Mouse (Mus musculus) forebrain, embryonic 11.5 days (tissue): ENCODE data around the gene Sbk3. TPM values are rescaled to one million over a fixed set of nuclear protein-coding genes. Genes with fewer than 3 reads are reported as not detected.

Experiments
- ATAC-seq: fragments of 200-750 bp; cut with Nextera tagmentation; replicated peaks from 2 replicates; pipeline ENCODE4 v1.8.0; 2017; ENCODE audit warnings: moderate TSS enrichment; ENCODE audit not compliant: low FRiP score
- DNase-seq: peaks from one replicate; pipeline ENCODE4 v3.0.0-alpha.2; 2017; ENCODE audit warnings: low spot score
- H3K27ac ChIP-seq: fragments of 300-500 bp; sonication (generic); 2 replicates; pipeline ENCODE4 v1.5.1; 2014; ENCODE audit warnings: low read depth, low read length
- H3K27me3 ChIP-seq: fragments of 300-500 bp; sonication (generic); 2 replicates; pipeline ENCODE4 v1.6.1; 2014; ENCODE audit warnings: mild to moderate bottlenecking, low read length, mixed read lengths; ENCODE audit not compliant: control insufficient read depth, insufficient read depth
- H3K36me3 ChIP-seq: fragments of 300-500 bp; sonication (generic); 2 replicates; pipeline ENCODE4 v1.6.1; 2014; ENCODE audit warnings: mild to moderate bottlenecking, low read length, moderate library complexity, mixed read lengths; ENCODE audit not compliant: control insufficient read depth, insufficient read depth
- H3K4me1 ChIP-seq: fragments of 300-500 bp; sonication (generic); replicated peaks from 2 replicates; pipeline ENCODE4 v1.6.1; 2014; ENCODE audit warnings: low read length, mixed read lengths; ENCODE audit not compliant: control insufficient read depth, insufficient read depth
- H3K4me2 ChIP-seq: fragments of 300-500 bp; sonication (generic); 2 replicates; pipeline ENCODE4 v1.6.1; 2014; ENCODE audit warnings: low read depth, mild to moderate bottlenecking, low read length, moderate library complexity, mixed read lengths; ENCODE audit not compliant: severe bottlenecking
- H3K4me3 ChIP-seq: fragments of 300-500 bp; sonication (generic); 2 replicates; pipeline ENCODE4 v1.5.1; 2014; ENCODE audit warnings: low read depth, low read length
- H3K9ac ChIP-seq: fragments of 300-500 bp; sonication (generic); 2 replicates; pipeline ENCODE4 v1.6.1; 2014; ENCODE audit warnings: low read length
- H3K9me3 ChIP-seq: fragments of 300-500 bp; sonication (generic); 2 replicates; pipeline ENCODE4 v1.6.1; 2016; ENCODE audit warnings: low read length, mixed read lengths; ENCODE audit not compliant: control insufficient read depth
- WGBS: fragments of 180-500 bp; shearing (Covaris S2); extraction: QIAGEN DNeasy Blood & Tissue Kit; methylation state at CpG from one replicate; pipeline ENCODE4 v1.1.7; 2014; 5-methylcytosine and 5-hydroxymethylcytosine counted together
- polyA plus RNA-seq: library from polyadenylated mRNA; unstranded; fragments of >200 nt; fragmentation: Nextera tagmentation; extraction: Ambion mirVana; gene quantifications from 2 replicates; pipeline ENCODE4 v1.2.1, GENCODE M21; 2014

Gene Sbk3
- polyA plus RNA-seq, 1 experiment from 2014 or later = 0.12 TPM

GRCm38 (mm10) chr7:4972321-4973047 lies 1.5 kb upstream of the Sbk3 start:
- ATAC-seq (no peak), DNase-seq (peak; percentile 35)
- Histone ChIP-seq H3K4me1 (no peaks in the 10 kb centered on the region), H3K36me3 (no peaks in the 10 kb centered on the region), H3K9ac (no peak overlapping the region), H3K27me3 (no peaks in the 10 kb centered on the region), H3K4me2 (no peak overlapping the region), H3K27ac (no peak overlapping the region), H3K9me3 (peaks cover 3% of the 10 kb centered on the region; the same call in 1 of the 2 replicates), H3K4me3 (no peak overlapping the region)
- 79% methylated on average over 18 of the region's 18 CpGs for WGBS

- Histone ChIP-seq H3K4me2 (no peak overlapping the region), H3K9me3 (no peaks in the 10 kb centered on the region), H3K27ac (no peak overlapping the region), H3K4me1 (no peaks in the 10 kb centered on the region), H3K4me3 (no peak overlapping the region), H3K9ac (no peak overlapping the region), H3K36me3 (no peaks in the 10 kb centered on the region), H3K27me3 (no peaks in the 10 kb centered on the region)
- ATAC-seq (no peak), DNase-seq (peak; percentile 34)
- 34% methylated on average over 7 of the region's 7 CpGs for WGBS
Measured at GRCm38 (mm10) chr7:4971710-4972109, 742 bp upstream of the Sbk3 start.

- H3K4me3 ChIP-seq = no peak overlapping the region
- 80% methylated on average over 5 of the region's 5 CpGs for WGBS
- H3K4me1 ChIP-seq = no peaks in the 10 kb centered on the region
- no peak overlapping the region for H3K27ac ChIP-seq
- H3K36me3 ChIP-seq = no peaks in the 10 kb centered on the region
- H3K27me3 ChIP-seq = no peaks in the 10 kb centered on the region
- no peak overlapping the region for H3K4me2 ChIP-seq
- H3K9me3 ChIP-seq = no peaks in the 10 kb centered on the region
- H3K9ac ChIP-seq = no peak overlapping the region
- no peak for ATAC-seq
- DNase-seq = no peak
Measured at GRCm38 (mm10) chr7:4964988-4965387, 6.0 kb downstream of the Sbk3 start.

GRCm38 (mm10) chr7:4964272-4964671 lies 6.7 kb downstream of the Sbk3 start, which contains the start of gene Sbk2:
TSS of gene Sbk2 (minus strand) at chr7:4964406.
- 6% methylated on average over 10 of the region's 10 CpGs for WGBS
- H3K4me3 ChIP-seq = no peak within 1 kb of the TSS

GRCm38 (mm10) chr7:4963527-4963926 lies 7.4 kb downstream of the Sbk3 start:
- H3K4me1 ChIP-seq = no peaks in the 10 kb centered on the region
- no peak overlapping the region for H3K4me3 ChIP-seq
- H3K36me3 ChIP-seq = no peaks in the 10 kb centered on the region
- DNase-seq (no peak), ATAC-seq (no peak)
- H3K9me3 ChIP-seq = no peaks in the 10 kb centered on the region
- H3K9ac ChIP-seq = no peak overlapping the region
- H3K27ac ChIP-seq = no peak overlapping the region
- 71% methylated on average over 5 of the region's 5 CpGs for WGBS
- no peaks in the 10 kb centered on the region for H3K27me3 ChIP-seq
- H3K4me2 ChIP-seq = no peak overlapping the region

More at GRCm38 (mm10) chr7:4964272-4964671, 6.7 kb downstream of the Sbk3 start, which contains the start of gene Sbk2:
- no peak within 1 kb of the TSS for H3K27ac ChIP-seq
- DNase-seq = peak; percentile 68
- no peaks in the 10 kb centered on the region for H3K4me1 ChIP-seq
- no peaks in the 10 kb centered on the region for H3K9me3 ChIP-seq
- H3K36me3 ChIP-seq = no peaks in the 10 kb centered on the region
- H3K4me2 ChIP-seq = no peak within 1 kb of the TSS
- H3K27me3 ChIP-seq = no peaks in the 10 kb centered on the region
- H3K9ac ChIP-seq = no peak within 1 kb of the TSS
- peak; percentile 53; the same call in 1 of the 2 replicates for ATAC-seq

- H3K4me3 ChIP-seq = no peak overlapping the region
- DNase-seq = no peak
- H3K9me3 ChIP-seq = no peaks in the 10 kb centered on the region
- H3K4me2 ChIP-seq = no peak overlapping the region
- H3K27me3 ChIP-seq = no peaks in the 10 kb centered on the region
- H3K36me3 ChIP-seq = no peaks in the 10 kb centered on the region
- H3K9ac ChIP-seq = no peak overlapping the region
- H3K27ac ChIP-seq = no peak overlapping the region
- H3K4me1 ChIP-seq = no peaks in the 10 kb centered on the region
- 84% methylated on average over 10 of the region's 10 CpGs for WGBS
- no peak for ATAC-seq
Measured at GRCm38 (mm10) chr7:4957361-4957760, 13.6 kb downstream of the Sbk3 start.

GRCm38 (mm10) chr7:4953815-4954445 lies 17.0 kb downstream of the Sbk3 start:
- ATAC-seq = no peak
- no peak for DNase-seq

GRCm38 (mm10) chr7:4950561-4951342 lies 20.2 kb downstream of the Sbk3 start:
- no peak for DNase-seq
- Histone ChIP-seq H3K4me1 (no peaks in the 10 kb centered on the region), H3K27ac (no peak overlapping the region), H3K4me2 (no peak overlapping the region), H3K36me3 (no peaks in the 10 kb centered on the region), H3K27me3 (no peaks in the 10 kb centered on the region), H3K9ac (no peak overlapping the region), H3K9me3 (no peaks in the 10 kb centered on the region), H3K4me3 (no peak overlapping the region)
- WGBS = 89% methylated on average over 19 of the region's 19 CpGs
- no peak for ATAC-seq

More at GRCm38 (mm10) chr7:4953815-4954445, 17.0 kb downstream of the Sbk3 start:
- Histone ChIP-seq H3K27ac (no peak overlapping the region), H3K4me3 (no peak overlapping the region), H3K4me2 (no peak overlapping the region), H3K27me3 (no peaks in the 10 kb centered on the region), H3K4me1 (no peaks in the 10 kb centered on the region), H3K9me3 (no peaks in the 10 kb centered on the region), H3K9ac (no peak overlapping the region), H3K36me3 (no peaks in the 10 kb centered on the region)
- WGBS = 30% methylated on average over 10 of the region's 10 CpGs
